Mouse (Mus musculus) liver, embryonic 11.5 days (tissue): ENCODE results near the gene Tnfrsf12a. TPM values are rescaled to one million over a fixed set of nuclear protein-coding genes. Genes with fewer than 3 reads are reported as not detected.

ENCODE experiments used
- ATAC-seq: fragments of 200-750 bp; cut with Nextera tagmentation; replicated peaks from 2 replicates; pipeline ENCODE4 v1.8.0; 2017; ENCODE audit warnings: moderate number of reproducible peaks, mild to moderate bottlenecking, moderate TSS enrichment, moderate library complexity; ENCODE audit not compliant: low FRiP score
- DNase-seq: peaks from one replicate; pipeline ENCODE4 v3.0.0-alpha.2; 2017; ENCODE audit warnings: low spot score
- H3K27ac ChIP-seq: fragments of 300-500 bp; sonication (generic); 2 replicates; pipeline ENCODE4 v1.5.1; 2014; ENCODE audit warnings: mild to moderate bottlenecking, low read depth, low read length, control low read depth
- H3K27me3 ChIP-seq: fragments of 300-500 bp; sonication (generic); replicated peaks from 2 replicates; pipeline ENCODE4 v1.6.1; 2014; ENCODE audit warnings: low read length, mixed read lengths; ENCODE audit not compliant: control insufficient read depth, insufficient read depth
- H3K36me3 ChIP-seq: fragments of 300-500 bp; sonication (generic); 2 replicates; pipeline ENCODE4 v1.6.1; 2014; ENCODE audit warnings: mild to moderate bottlenecking, low read length, moderate library complexity, mixed read lengths; ENCODE audit not compliant: control insufficient read depth, insufficient read depth
- H3K4me1 ChIP-seq: fragments of 300-500 bp; sonication (generic); replicated peaks from 2 replicates; pipeline ENCODE4 v1.6.1; 2014; ENCODE audit warnings: low read length, mixed read lengths; ENCODE audit not compliant: control insufficient read depth, insufficient read depth
- H3K4me2 ChIP-seq: fragments of 300-500 bp; sonication (generic); 2 replicates; pipeline ENCODE4 v1.6.1; 2014; ENCODE audit warnings: mild to moderate bottlenecking, control low read depth, moderate library complexity
- H3K4me3 ChIP-seq: fragments of 300-500 bp; sonication (generic); 2 replicates; pipeline ENCODE4 v1.5.1; 2014; ENCODE audit warnings: low read depth, low read length, control low read depth
- H3K9ac ChIP-seq: fragments of 300-500 bp; sonication (generic); 2 replicates; pipeline ENCODE4 v1.6.1; 2014; ENCODE audit warnings: low read depth, low read length, control low read depth
- H3K9me3 ChIP-seq: fragments of 300-500 bp; sonication (generic); 2 replicates; pipeline ENCODE4 v1.6.1; 2016; ENCODE audit warnings: low read length, inconsistent platforms, mixed read lengths; ENCODE audit not compliant: control insufficient read depth
- WGBS: fragments of 180-500 bp; shearing (Covaris S2); extraction: QIAGEN DNeasy Blood & Tissue Kit; methylation state at CpG from one replicate; pipeline ENCODE4 v1.1.7; 2014; 5-methylcytosine and 5-hydroxymethylcytosine counted together
- polyA plus RNA-seq: library from polyadenylated mRNA; unstranded; fragments of >200 nt; fragmentation: Nextera tagmentation; extraction: Ambion mirVana; gene quantifications from 2 replicates; pipeline ENCODE4 v1.2.1, GENCODE M21; 2014

Gene Tnfrsf12a
- polyA plus RNA-seq, 1 experiment from 2014 or later = 9.5 TPM

- Histone ChIP-seq H3K4me2 (no peak within 1 kb of the TSS), H3K27me3 (peaks cover 57% of the 10 kb centered on the region), H3K4me3 (no peak within 1 kb of the TSS), H3K4me1 (0 out of 2 replicates have a peak, but pooled peaks cover 2% of the 10 kb centered on the region), H3K9ac (no peak within 1 kb of the TSS), H3K27ac (no peak within 1 kb of the TSS), H3K9me3 (no peaks in the 10 kb centered on the region), H3K36me3 (no peaks in the 10 kb centered on the region)
- ATAC-seq (no peak), DNase-seq (no peak)
- WGBS = 27% methylated on average over 15 of the region's 15 CpGs
Measured at GRCm38 (mm10) chr17:23683856-23684672, 6.8 kb upstream of the Tnfrsf12a start, which contains the start of gene Cldn9. Cldn9 (minus strand) TSS chr17:23684026.

- Histone ChIP-seq H3K4me3 (no peak overlapping the region), H3K36me3 (no peaks in the 10 kb centered on the region), H3K27me3 (peaks cover 64% of the 10 kb centered on the region), H3K4me2 (no peak overlapping the region), H3K4me1 (0 out of 2 replicates have a peak, but pooled peaks cover 2% of the 10 kb centered on the region), H3K9me3 (no peaks in the 10 kb centered on the region), H3K9ac (no peak overlapping the region), H3K27ac (no peak overlapping the region)
- ATAC-seq (no peak), DNase-seq (no peak)
- 22% methylated on average over 15 of the region's 15 CpGs for WGBS
Measured at GRCm38 (mm10) chr17:23683226-23683625, 6.0 kb upstream of the Tnfrsf12a start.

- no peak overlapping the region for H3K4me2 ChIP-seq
Measured at GRCm38 (mm10) chr17:23682530-23682929, 5.3 kb upstream of the Tnfrsf12a start.

GRCm38 (mm10) chr17:23682092-23682491, 4.8 kb upstream of the Tnfrsf12a start:
- Histone ChIP-seq H3K4me2 (no peak overlapping the region), H3K9me3 (no peaks in the 10 kb centered on the region), H3K4me3 (no peak overlapping the region), H3K27ac (no peak overlapping the region), H3K9ac (no peak overlapping the region), H3K36me3 (no peaks in the 10 kb centered on the region), H3K27me3 (peaks cover 64% of the 10 kb centered on the region), H3K4me1 (0 out of 2 replicates have a peak, but pooled peaks cover 4% of the 10 kb centered on the region)
- no peak for DNase-seq
- 49% methylated on average over 4 of the region's 4 CpGs for WGBS
- ATAC-seq = no peak

More at GRCm38 (mm10) chr17:23682530-23682929, 5.3 kb upstream of the Tnfrsf12a start:
- ATAC-seq (no peak), DNase-seq (no peak)
- Histone ChIP-seq H3K27me3 (peaks cover 64% of the 10 kb centered on the region), H3K4me3 (no peak overlapping the region), H3K9ac (no peak overlapping the region), H3K36me3 (no peaks in the 10 kb centered on the region), H3K9me3 (no peaks in the 10 kb centered on the region), H3K4me1 (0 out of 2 replicates have a peak, but pooled peaks cover 4% of the 10 kb centered on the region), H3K27ac (no peak overlapping the region)
- WGBS = 54% methylated on average over 3 of the region's 3 CpGs

GRCm38 (mm10) chr17:23681086-23681485, 3.8 kb upstream of the Tnfrsf12a start:
- Histone ChIP-seq H3K9me3 (no peaks in the 10 kb centered on the region), H3K4me2 (no peak overlapping the region; the same call in 1 of the 2 replicates), H3K36me3 (no peaks in the 10 kb centered on the region), H3K27me3 (peaks cover 64% of the 10 kb centered on the region), H3K4me3 (no peak overlapping the region), H3K27ac (no peak overlapping the region), H3K4me1 (peaks cover 11% of the 10 kb centered on the region), H3K9ac (no peak overlapping the region)
- DNase-seq = no peak
- 68% methylated on average over 10 of the region's 10 CpGs for WGBS
- no peak for ATAC-seq

- no peak overlapping the region for H3K9ac ChIP-seq
- peaks cover 68% of the 10 kb centered on the region for H3K27me3 ChIP-seq
- no peak for ATAC-seq
- no peaks in the 10 kb centered on the region for H3K36me3 ChIP-seq
- H3K4me1 ChIP-seq = peaks cover 17% of the 10 kb centered on the region
- WGBS = 49% methylated on average over 9 of the region's 9 CpGs
- no peak overlapping the region for H3K4me2 ChIP-seq
- H3K4me3 ChIP-seq = no peak overlapping the region
- DNase-seq = no peak
- no peaks in the 10 kb centered on the region for H3K9me3 ChIP-seq
- no peak overlapping the region for H3K27ac ChIP-seq
Measured at GRCm38 (mm10) chr17:23680336-23680735, 3.1 kb upstream of the Tnfrsf12a start.

GRCm38 (mm10) chr17:23679127-23679835, 2.0 kb upstream of the Tnfrsf12a start, which contains the start of gene Cldn6:
Cldn6 (plus strand) TSS chr17:23679249.
- 3% methylated on average over 38 of the region's 38 CpGs for WGBS
- Histone ChIP-seq H3K4me3 (peak within 1 kb of the TSS; percentile 26), H3K4me2 (peak within 1 kb of the TSS; percentile 45), H3K27ac (no peak within 1 kb of the TSS), H3K36me3 (no peaks in the 10 kb centered on the region), H3K9me3 (no peaks in the 10 kb centered on the region), H3K4me1 (peaks cover 24% of the 10 kb centered on the region), H3K9ac (no peak within 1 kb of the TSS), H3K27me3 (peaks cover 66% of the 10 kb centered on the region)
- no peak for DNase-seq
- ATAC-seq = no peak

- DNase-seq = no peak
- peak overlapping the region; percentile 64 for H3K9ac ChIP-seq
- peak overlapping the region; percentile 99 for H3K4me2 ChIP-seq
- no peaks in the 10 kb centered on the region for H3K36me3 ChIP-seq
- no peaks in the 10 kb centered on the region for H3K9me3 ChIP-seq
- H3K4me3 ChIP-seq = peak overlapping the region; percentile 65
- H3K4me1 ChIP-seq = peaks cover 29% of the 10 kb centered on the region
- peaks cover 38% of the 10 kb centered on the region for H3K27me3 ChIP-seq
- under 1% methylated on average over 37 of the region's 37 CpGs for WGBS
- ATAC-seq = no peak
- H3K27ac ChIP-seq = no peak overlapping the region
Measured at GRCm38 (mm10) chr17:23676473-23677031, 716 bp downstream of the Tnfrsf12a start.
